ENCODE assay signal across 7 mouse cellular contexts in the genomic region with DNA sequence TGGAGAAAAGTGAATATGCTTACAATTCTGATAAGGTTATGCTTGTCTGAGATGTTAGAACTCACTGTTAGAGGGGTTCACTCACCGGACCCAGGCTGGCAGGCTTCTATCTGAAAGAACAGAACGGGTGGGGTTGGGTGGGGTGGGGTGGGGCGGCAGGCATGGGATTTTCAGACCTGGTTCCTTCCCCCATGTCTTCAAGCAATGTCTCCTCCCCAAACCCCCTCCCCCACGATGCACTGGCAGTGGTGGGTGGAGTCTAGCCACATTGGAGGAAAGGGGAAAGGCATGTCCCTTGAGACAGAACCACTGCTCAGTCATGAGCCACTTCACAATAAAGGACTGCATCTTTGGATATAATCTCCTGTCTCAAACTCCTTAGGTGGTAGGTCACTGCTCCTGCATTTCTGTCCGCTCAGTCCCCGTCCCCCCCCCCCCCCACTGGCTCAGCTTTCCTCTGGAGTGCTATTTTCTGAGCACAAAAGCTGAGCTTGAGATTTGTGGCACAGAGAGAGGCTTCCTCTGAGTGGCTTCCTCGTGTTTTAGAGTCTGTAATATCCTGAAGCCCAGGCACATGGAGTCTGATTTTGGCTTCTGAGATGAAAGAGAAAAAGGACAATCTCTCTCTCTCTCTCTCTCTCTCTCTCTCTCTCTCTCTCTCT.
DNase-seq lines count a peak whose midpoint lies in the region; ATAC-seq and TF ChIP-seq lines count a peak whose summit lies in the region.
"Not testable (repeated sequence)": the region's sequence is repeated elsewhere in the genome, so short reads cannot be mapped to it uniquely, and the experiment has no call there.

No protein-coding gene starts in this region.

- not testable (repeated sequence) for H3K27me3 ChIP-seq in forebrain, embryonic 13.5 days; hindbrain, embryonic 11.5 days (ENCODE audit: control insufficient read depth, insufficient read depth, low read length); kidney, embryonic 15.5 days; liver, postnatal 0 days (ENCODE audit: insufficient read depth, low read length); midbrain, embryonic 16.5 days (ENCODE audit: control insufficient read depth, insufficient read depth, low read depth, low read length)

- H3K27ac ChIP-seq in forebrain, embryonic 13.5 days; kidney, embryonic 15.5 days; liver, postnatal 0 days (ENCODE audit: low read depth); midbrain, embryonic 16.5 days (ENCODE audit: low read length): not testable (repeated sequence)
- peak overlapping the region; percentile 75 for H3K27ac ChIP-seq in hindbrain, embryonic 11.5 days (ENCODE audit: low read depth, low read length)

- ATAC-seq in forebrain, embryonic 13.5 days: peak; percentile 87
- peak; percentile 86 for ATAC-seq in hindbrain, embryonic 11.5 days (ENCODE audit: low FRiP score)
- ATAC-seq in kidney, embryonic 15.5 days (replicated peaks; ENCODE audit: low FRiP score): 0 out of 2 replicates have a peak, but pooled peaks have one; percentile 25
- peak; percentile 21; the same call in 1 of the 2 replicates for ATAC-seq in liver, postnatal 0 days
- ATAC-seq in midbrain, embryonic 16.5 days: peak; percentile 82

- 10% methylated on average over 7 of the region's 7 CpGs for WGBS in forebrain, embryonic 13.5 days
- WGBS in hindbrain, embryonic 11.5 days: 8% methylated on average over 7 of the region's 7 CpGs
- WGBS in kidney, embryonic 15.5 days: 18% methylated on average over 7 of the region's 7 CpGs
- WGBS in liver, postnatal 0 days (ENCODE audit: insufficient replicate concordance): 22% methylated on average over 7 of the region's 7 CpGs
- WGBS in midbrain, embryonic 16.5 days: 1% methylated on average over 7 of the region's 7 CpGs

- TF ChIP-seq EP300 in liver, postnatal 0 days (IDR thresholded peaks at IDR 0.05; ENCODE audit: low read depth): not testable (repeated sequence)

- TF ChIP-seq CTCF in liver, postnatal 0 days (IDR thresholded peaks at IDR 0.05; ENCODE audit: low read depth): not testable (repeated sequence)

- not testable (repeated sequence) for H3K9me3 ChIP-seq in forebrain, embryonic 13.5 days (replicated peaks); hindbrain, embryonic 11.5 days (ENCODE audit: control insufficient read depth, low read length); kidney, embryonic 15.5 days (replicated peaks); liver, postnatal 0 days (ENCODE audit: low read length); midbrain, embryonic 16.5 days (replicated peaks; ENCODE audit: control insufficient read depth, low read length, poor library complexity, severe bottlenecking)

- not testable (repeated sequence) for H3K36me3 ChIP-seq in forebrain, embryonic 13.5 days (ENCODE audit: poor library complexity, severe bottlenecking); hindbrain, embryonic 11.5 days (ENCODE audit: control insufficient read depth, insufficient read depth, low read length); kidney, embryonic 15.5 days; liver, postnatal 0 days (replicated peaks; ENCODE audit: insufficient read depth, low read length); midbrain, embryonic 16.5 days (ENCODE audit: control insufficient read depth, insufficient read depth, low read length)

- not testable (repeated sequence) for H3K9ac ChIP-seq in forebrain, embryonic 13.5 days; hindbrain, embryonic 11.5 days (ENCODE audit: low read depth, low read length); kidney, embryonic 15.5 days; liver, postnatal 0 days (replicated peaks); midbrain, embryonic 16.5 days (ENCODE audit: low read depth, low read length)

- not testable (repeated sequence) for H3K4me1 ChIP-seq in forebrain, embryonic 13.5 days; hindbrain, embryonic 11.5 days (replicated peaks; ENCODE audit: control insufficient read depth, insufficient read depth, low read length); kidney, embryonic 15.5 days; liver, postnatal 0 days (ENCODE audit: insufficient read depth); midbrain, embryonic 16.5 days (ENCODE audit: control insufficient read depth, insufficient read depth, low read length)

- H3K4me3 ChIP-seq in forebrain, embryonic 13.5 days; hindbrain, embryonic 11.5 days (ENCODE audit: low read depth, low read length); kidney, embryonic 15.5 days (replicated peaks); liver, postnatal 0 days (ENCODE audit: low read depth, low read length); midbrain, embryonic 16.5 days (ENCODE audit: low read depth, low read length): not testable (repeated sequence)

- H3K4me2 ChIP-seq in forebrain, embryonic 13.5 days: peak overlapping the region; percentile 29
- not testable (repeated sequence) for H3K4me2 ChIP-seq in hindbrain, embryonic 11.5 days (replicated peaks; ENCODE audit: low read depth, low read length); kidney, embryonic 15.5 days; liver, postnatal 0 days (ENCODE audit: low read depth, low read length); midbrain, embryonic 16.5 days (ENCODE audit: low read length)

- DNase-seq in embryo, embryonic 11 days: peak; percentile 65
- peak; percentile 63 for DNase-seq in hindbrain, embryonic 11.5 days (ENCODE audit: low spot score)
- peak; percentile 18 for DNase-seq in liver, postnatal 0 days
- DNase-seq in retina, embryonic 14.5 days (ENCODE audit: low spot score): peak; percentile 34

Comparison
In these comparisons a context has a peak if more than half of its experiments do, and no peak if none do; other contexts are left out.
1. ATAC-seq: peak in every context shown above with its lines; median percentile 87 in forebrain, embryonic 13.5 days; 86 in hindbrain, embryonic 11.5 days; 82 in midbrain, embryonic 16.5 days; 25 in kidney, embryonic 15.5 days; 21 in liver, postnatal 0 days.